Mouse (Mus musculus) hindbrain, embryonic 10.5 days (tissue): Measurements from ENCODE around the gene Arid1b. TPM values are rescaled to one million over a fixed set of nuclear protein-coding genes. Genes with fewer than 3 reads are reported as not detected.
"Not testable (repeated sequence)": the region's sequence is repeated elsewhere in the genome, so short reads cannot be mapped to it uniquely, and the experiment has no call there.

Experiments used
- DNase-seq: peaks from one replicate; pipeline ENCODE4 v3.0.0-alpha.2; 2017; ENCODE audit warnings: low spot score
- H3K27ac ChIP-seq: fragments of 300-500 bp; sonication (generic); 2 replicates; pipeline ENCODE4 v1.5.1; 2016; ENCODE audit warnings: mild to moderate bottlenecking, moderate library complexity
- H3K27me3 ChIP-seq: fragments of 300-500 bp; sonication (generic); 2 replicates; pipeline ENCODE4 v1.6.1; 2016; ENCODE audit warnings: mild to moderate bottlenecking; ENCODE audit not compliant: poor library complexity, insufficient read depth, severe bottlenecking
- H3K36me3 ChIP-seq: fragments of 300-500 bp; sonication (generic); 2 replicates; pipeline ENCODE4 v1.6.1; 2016; ENCODE audit warnings: mild to moderate bottlenecking, moderate library complexity
- H3K4me1 ChIP-seq: fragments of 300-500 bp; sonication (generic); replicated peaks from 2 replicates; pipeline ENCODE4 v1.6.1; 2016; ENCODE audit warnings: mild to moderate bottlenecking
- H3K4me3 ChIP-seq: fragments of 300-500 bp; sonication (generic); 2 replicates; pipeline ENCODE4 v1.5.1; 2016; ENCODE audit warnings: mild to moderate bottlenecking, moderate library complexity
- H3K9me3 ChIP-seq: fragments of 300-500 bp; sonication (generic); 2 replicates; pipeline ENCODE4 v1.6.1; 2016; ENCODE audit warnings: mild to moderate bottlenecking, moderate library complexity
- WGBS: fragments of 180-500 bp; shearing (Covaris S2); methylation state at CpG from one replicate; pipeline ENCODE4 v1.1.7; 2016; 5-methylcytosine and 5-hydroxymethylcytosine counted together
- polyA plus RNA-seq: library from polyadenylated mRNA; unstranded; fragments of >200 nt; fragmentation: Nextera tagmentation; extraction: Ambion mirVana; gene quantifications from 2 replicates; pipeline ENCODE4 v1.2.1, GENCODE M21; 2016

Arid1b gene
- polyA plus RNA-seq, 1 experiment from 2014 or later: 11.7 TPM

- WGBS: 11% methylated on average over 12 of the region's 12 CpGs
- Histone ChIP-seq H3K4me3 (no peak overlapping the region), H3K27ac (peak overlapping the region; percentile 53; the same call in 1 of the 2 replicates), H3K27me3 (no peaks in the 10 kb centered on the region), H3K9me3 (no peaks in the 10 kb centered on the region), H3K4me1 (peaks cover 59% of the 10 kb centered on the region), H3K36me3 (peaks cover 17% of the 10 kb centered on the region)
- no peak for DNase-seq
These were observed 95.4 kb downstream of the Arid1b start for GRCm38 (mm10) chr17:5089541-5089940.

GRCm38 (mm10) chr17:5091490-5091889 lies 97.4 kb downstream of the Arid1b start:
- Histone ChIP-seq H3K4me3 (no peak overlapping the region), H3K27me3 (no peaks in the 10 kb centered on the region), H3K4me1 (peaks cover 56% of the 10 kb centered on the region), H3K27ac (peak overlapping the region; percentile 12; the same call in 1 of the 2 replicates), H3K36me3 (peaks cover 17% of the 10 kb centered on the region), H3K9me3 (no peaks in the 10 kb centered on the region)
- DNase-seq: no peak
- 86% methylated on average over 16 of the region's 16 CpGs for WGBS

- H3K27ac ChIP-seq: peak overlapping the region; percentile 12; the same call in 1 of the 2 replicates
- H3K27me3 ChIP-seq: no peaks in the 10 kb centered on the region
- H3K4me1 ChIP-seq: peaks cover 56% of the 10 kb centered on the region
- DNase-seq: no peak
- peaks cover 17% of the 10 kb centered on the region for H3K36me3 ChIP-seq
- H3K9me3 ChIP-seq: no peaks in the 10 kb centered on the region
- 68% methylated on average over 10 of the region's 10 CpGs for WGBS
- no peak overlapping the region for H3K4me3 ChIP-seq
These were observed 97.8 kb downstream of the Arid1b start for GRCm38 (mm10) chr17:5091934-5092333.

GRCm38 (mm10) chr17:5093343-5093742 lies 99.2 kb downstream of the Arid1b start:
- DNase-seq, H3K27me3 ChIP-seq, H3K9me3 ChIP-seq, H3K27ac ChIP-seq, H3K4me3 ChIP-seq: not testable (repeated sequence)
- Histone ChIP-seq H3K36me3 (peaks cover 27% of the 10 kb centered on the region), H3K4me1 (peaks cover 68% of the 10 kb centered on the region)
- WGBS: 68% methylated on average over 2 of the region's 2 CpGs

- Histone ChIP-seq H3K27me3 (no peaks in the 10 kb centered on the region), H3K27ac (no peak overlapping the region; the same call in 1 of the 2 replicates), H3K9me3 (no peaks in the 10 kb centered on the region), H3K4me3 (no peak overlapping the region), H3K36me3 (peaks cover 36% of the 10 kb centered on the region), H3K4me1 (peaks cover 64% of the 10 kb centered on the region)
- WGBS: 92% methylated on average over 5 of the region's 5 CpGs
- no peak for DNase-seq
These were observed 100.5 kb downstream of the Arid1b start for GRCm38 (mm10) chr17:5094636-5095035.

- 89% methylated on average over 13 of the region's 13 CpGs for WGBS
- no peak overlapping the region for H3K27ac ChIP-seq
- H3K4me1 ChIP-seq: peaks cover 66% of the 10 kb centered on the region
- H3K9me3 ChIP-seq: no peaks in the 10 kb centered on the region
- DNase-seq: no peak
- H3K27me3 ChIP-seq: no peaks in the 10 kb centered on the region
- no peak overlapping the region for H3K4me3 ChIP-seq
- peaks cover 36% of the 10 kb centered on the region for H3K36me3 ChIP-seq
These were observed 101.6 kb downstream of the Arid1b start for GRCm38 (mm10) chr17:5095741-5096140.

- 89% methylated on average over 4 of the region's 4 CpGs for WGBS
- peaks cover 70% of the 10 kb centered on the region for H3K4me1 ChIP-seq
These were observed 102.9 kb downstream of the Arid1b start for GRCm38 (mm10) chr17:5097046-5097445.

GRCm38 (mm10) chr17:5097545-5098475 lies 103.7 kb downstream of the Arid1b start:
- no peak for DNase-seq
- Histone ChIP-seq H3K27me3 (no peaks in the 10 kb centered on the region), H3K27ac (peak overlapping the region; percentile 46), H3K4me3 (no peak overlapping the region), H3K9me3 (no peaks in the 10 kb centered on the region), H3K36me3 (peaks cover 19% of the 10 kb centered on the region), H3K4me1 (peaks cover 65% of the 10 kb centered on the region)
- WGBS: 65% methylated on average over 21 of the region's 21 CpGs

More at GRCm38 (mm10) chr17:5097046-5097445, 102.9 kb downstream of the Arid1b start:
- no peak for DNase-seq
- Histone ChIP-seq H3K9me3 (no peaks in the 10 kb centered on the region), H3K27me3 (no peaks in the 10 kb centered on the region), H3K27ac (no peak overlapping the region), H3K36me3 (peaks cover 27% of the 10 kb centered on the region), H3K4me3 (no peak overlapping the region)

GRCm38 (mm10) chr17:5098727-5099126 lies 104.6 kb downstream of the Arid1b start:
- Histone ChIP-seq H3K27me3 (no peaks in the 10 kb centered on the region), H3K4me1 (peaks cover 64% of the 10 kb centered on the region), H3K36me3 (peaks cover 19% of the 10 kb centered on the region), H3K9me3 (no peaks in the 10 kb centered on the region), H3K4me3 (no peak overlapping the region), H3K27ac (no peak overlapping the region)
- WGBS: 85% methylated on average over 7 of the region's 7 CpGs
- DNase-seq: no peak

- Histone ChIP-seq H3K9me3 (no peaks in the 10 kb centered on the region), H3K4me3 (no peak overlapping the region), H3K36me3 (peaks cover 19% of the 10 kb centered on the region), H3K27me3 (no peaks in the 10 kb centered on the region), H3K27ac (no peak overlapping the region), H3K4me1 (peaks cover 68% of the 10 kb centered on the region)
- 75% methylated on average over 4 of the region's 4 CpGs for WGBS
- no peak for DNase-seq
These were observed 105.1 kb downstream of the Arid1b start for GRCm38 (mm10) chr17:5099238-5099637.

GRCm38 (mm10) chr17:5101157-5101556 lies 107.0 kb downstream of the Arid1b start:
- 78% methylated on average over 8 of the region's 8 CpGs for WGBS
- H3K9me3 ChIP-seq: no peaks in the 10 kb centered on the region
- H3K36me3 ChIP-seq: peaks cover 19% of the 10 kb centered on the region
- no peak for DNase-seq
- H3K27me3 ChIP-seq: no peaks in the 10 kb centered on the region
- H3K4me3 ChIP-seq: no peak overlapping the region
- H3K27ac ChIP-seq: peak overlapping the region; percentile 17
- H3K4me1 ChIP-seq: peaks cover 72% of the 10 kb centered on the region

- WGBS: 45% methylated on average over 2 of the region's 2 CpGs
- Histone ChIP-seq H3K4me1 (peaks cover 72% of the 10 kb centered on the region), H3K27me3 (no peaks in the 10 kb centered on the region), H3K9me3 (no peaks in the 10 kb centered on the region), H3K27ac (peak overlapping the region; percentile 29; the same call in 1 of the 2 replicates), H3K36me3 (peaks cover 19% of the 10 kb centered on the region), H3K4me3 (no peak overlapping the region)
- DNase-seq: no peak
These were observed 107.8 kb downstream of the Arid1b start for GRCm38 (mm10) chr17:5101887-5102286.

- 70% methylated on average over 6 of the region's 6 CpGs for WGBS
- Histone ChIP-seq H3K27me3 (no peaks in the 10 kb centered on the region), H3K4me1 (peaks cover 63% of the 10 kb centered on the region), H3K9me3 (no peaks in the 10 kb centered on the region), H3K4me3 (no peak overlapping the region), H3K36me3 (peaks cover 7% of the 10 kb centered on the region; the same call in 1 of the 2 replicates), H3K27ac (0 out of 2 replicates have a peak overlapping the region, but pooled peaks have one; percentile 43)
- no peak for DNase-seq
These were observed 111.6 kb downstream of the Arid1b start for GRCm38 (mm10) chr17:5105746-5106145.
